Mouse (Mus musculus): ENCODE results near the gene Ttc7b. TPM values are rescaled to one million over a fixed set of nuclear protein-coding genes. Genes with fewer than 3 reads are reported as not detected.
A peak's percentile ranks its signal among the peaks of the same experiment; 100 is the strongest.

Gene Ttc7b
- 10 to 100 TPM; 78.9 to 81.0 TPM for total RNA-seq (2021)

DNA sequence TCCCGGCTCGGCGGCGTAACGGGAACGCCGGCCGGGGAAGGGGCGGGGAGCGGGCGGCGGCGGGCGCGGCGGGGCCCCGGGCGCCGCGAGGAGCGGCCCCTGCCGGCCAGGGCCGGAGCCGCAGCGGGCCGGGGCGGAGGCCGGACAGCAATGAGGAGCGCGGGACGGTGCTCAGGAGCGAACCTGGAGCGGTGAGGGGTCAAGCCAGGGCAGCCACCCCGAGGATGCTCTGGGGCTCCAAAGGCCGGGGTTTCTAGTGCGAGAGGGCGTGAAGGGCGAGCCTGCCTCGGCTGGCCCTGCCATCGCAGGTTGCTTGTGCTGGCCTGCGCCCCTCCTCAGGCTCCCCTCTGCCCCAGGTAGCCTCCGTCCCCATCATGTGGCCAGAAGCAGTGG lies at the start of gene Ttc7b:
TSS of gene Ttc7b (minus strand) at position 33 of the 393 bp plus-strand sequence.
- intact Hi-C loops (cut with DNase I), result loop anchor here (5.0 kb wide), 2 partner anchors 318 to 333 kb away; no protein-coding TSS in a partner anchor
- peak; percentile 35 for DNase-seq (ENCODE audit: low spot score)

DNA sequence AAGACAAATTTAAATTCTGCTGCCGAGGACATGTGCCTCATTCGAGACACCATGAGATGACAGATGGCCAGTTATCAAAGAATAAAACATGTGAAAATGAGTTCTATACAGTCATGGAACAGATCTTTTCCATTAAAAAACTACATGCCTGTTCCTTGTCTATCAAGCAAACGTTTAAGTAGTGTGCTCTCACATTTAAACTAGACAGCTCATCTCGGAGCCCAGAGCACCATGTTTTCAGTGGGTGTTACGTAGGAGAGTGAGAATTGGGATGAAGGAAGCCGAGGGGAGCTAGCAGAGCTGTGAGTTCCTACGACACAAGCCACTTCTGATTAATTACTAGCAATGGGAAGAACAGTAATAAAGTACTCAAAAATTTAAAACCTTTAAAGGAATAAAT lies 48.2 kb upstream of the Ttc7b start:
- DNase-seq (ENCODE audit: low spot score), result no peak
- intact Hi-C loops (cut with DNase I), result no loop called here

DNA sequence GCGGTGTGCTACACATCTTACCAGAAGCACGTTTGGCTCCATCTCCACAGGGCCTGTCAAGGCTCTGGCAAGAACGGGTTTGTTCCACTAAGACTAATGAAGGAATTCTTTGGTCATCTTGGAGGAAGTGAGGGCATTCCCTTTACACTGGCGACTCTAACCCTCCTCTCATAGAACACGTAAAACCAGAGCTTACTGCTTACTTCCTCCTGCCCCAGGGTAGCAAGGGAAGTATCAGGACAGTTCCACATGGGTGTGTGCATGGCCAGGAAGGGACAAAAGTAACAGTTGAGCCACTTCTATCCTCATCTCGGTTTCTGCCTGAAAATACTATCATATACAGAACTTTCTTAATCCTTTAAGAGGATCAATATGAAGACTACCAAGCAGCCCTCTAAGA lies 47.5 kb upstream of the Ttc7b start:
- intact Hi-C loops (cut with DNase I), result no loop called here
- DNase-seq (ENCODE audit: low spot score), result no peak

DNA sequence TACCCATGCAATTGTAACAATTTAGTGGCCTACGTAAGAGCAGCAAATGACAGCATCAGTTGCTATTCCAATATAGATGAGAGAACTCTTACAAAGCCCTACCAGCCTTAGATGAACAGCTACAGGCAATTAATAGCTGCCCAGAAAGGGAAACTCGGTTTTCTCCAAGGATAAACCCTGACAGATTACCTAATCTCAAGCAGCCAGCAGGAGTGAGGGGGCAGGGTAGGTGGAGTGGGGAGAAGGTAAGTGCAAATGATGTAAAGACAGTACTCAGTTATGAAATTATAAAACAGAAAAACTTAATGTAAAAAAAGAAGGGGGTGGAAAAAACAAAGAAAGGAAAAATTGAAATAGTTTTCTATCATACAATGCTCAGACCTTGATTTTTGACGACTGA lies 47.0 kb upstream of the Ttc7b start:
- intact Hi-C loops (cut with DNase I), result no loop called here
- no peak for DNase-seq (ENCODE audit: low spot score)

DNA sequence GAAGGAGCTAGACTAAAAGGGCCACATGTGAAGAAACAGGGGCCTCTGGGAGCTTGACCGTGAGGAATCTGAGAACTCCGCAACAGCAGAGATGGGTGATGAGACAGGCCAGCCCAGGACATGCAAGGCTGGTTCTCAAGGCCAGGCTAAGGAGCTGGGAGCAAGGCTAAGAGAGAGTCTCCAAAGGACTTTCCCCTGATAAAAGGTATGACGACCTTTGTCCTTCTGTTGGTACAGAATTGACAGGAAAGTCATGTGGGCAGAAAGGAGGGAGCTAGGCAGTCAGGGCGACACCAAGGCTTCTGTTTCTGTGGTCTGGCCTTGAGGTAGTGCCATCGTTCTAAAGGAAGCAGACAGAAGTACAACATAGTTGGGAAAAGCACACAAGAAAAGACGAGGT lies 33.0 kb upstream of the Ttc7b start:
- DNase-seq (ENCODE audit: low spot score), result no peak
- intact Hi-C loops (cut with DNase I), result no loop called here

DNA sequence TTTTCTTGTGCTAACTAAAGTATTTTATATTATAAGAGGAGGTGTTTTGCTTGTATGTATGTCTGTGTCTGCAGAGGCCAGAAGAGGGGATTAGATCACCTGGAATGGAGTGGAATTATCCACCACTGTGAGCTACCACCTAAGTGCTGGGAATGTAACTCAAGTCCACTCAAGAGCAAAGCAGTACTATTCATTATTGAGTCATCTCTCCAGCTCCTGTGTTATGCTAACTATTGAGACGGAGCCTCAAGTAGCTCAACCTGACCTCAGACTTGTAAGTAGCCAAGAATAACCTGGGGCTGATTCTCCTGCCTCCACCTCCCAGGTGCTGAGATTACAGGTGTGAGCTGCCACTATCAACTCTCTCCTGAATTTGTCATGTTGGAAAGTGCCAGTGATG lies 31.3 kb upstream of the Ttc7b start:
- intact Hi-C loops (cut with DNase I), result no loop called here
- DNase-seq (ENCODE audit: low spot score), result no peak

DNA sequence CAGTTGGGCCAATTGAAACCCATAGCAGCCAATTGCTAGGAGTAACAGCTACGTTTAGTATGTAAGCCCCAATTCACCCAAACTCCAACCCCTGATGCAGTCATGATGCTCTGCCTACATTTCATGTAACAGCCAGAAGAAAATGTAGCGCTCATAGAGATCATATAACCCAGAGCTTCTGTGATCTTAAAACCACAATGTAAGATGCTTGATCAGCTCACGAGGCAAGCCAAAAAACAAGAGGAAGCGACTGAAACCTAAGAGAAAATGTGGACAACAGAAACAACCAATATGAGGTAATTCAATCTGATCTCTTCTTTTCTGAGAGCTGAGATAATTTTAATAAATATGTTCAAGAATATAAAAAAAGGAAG lies 23.6 kb upstream of the Ttc7b start:
- intact Hi-C loops (cut with DNase I), result no loop called here
- no peak for DNase-seq (ENCODE audit: low spot score)

DNA sequence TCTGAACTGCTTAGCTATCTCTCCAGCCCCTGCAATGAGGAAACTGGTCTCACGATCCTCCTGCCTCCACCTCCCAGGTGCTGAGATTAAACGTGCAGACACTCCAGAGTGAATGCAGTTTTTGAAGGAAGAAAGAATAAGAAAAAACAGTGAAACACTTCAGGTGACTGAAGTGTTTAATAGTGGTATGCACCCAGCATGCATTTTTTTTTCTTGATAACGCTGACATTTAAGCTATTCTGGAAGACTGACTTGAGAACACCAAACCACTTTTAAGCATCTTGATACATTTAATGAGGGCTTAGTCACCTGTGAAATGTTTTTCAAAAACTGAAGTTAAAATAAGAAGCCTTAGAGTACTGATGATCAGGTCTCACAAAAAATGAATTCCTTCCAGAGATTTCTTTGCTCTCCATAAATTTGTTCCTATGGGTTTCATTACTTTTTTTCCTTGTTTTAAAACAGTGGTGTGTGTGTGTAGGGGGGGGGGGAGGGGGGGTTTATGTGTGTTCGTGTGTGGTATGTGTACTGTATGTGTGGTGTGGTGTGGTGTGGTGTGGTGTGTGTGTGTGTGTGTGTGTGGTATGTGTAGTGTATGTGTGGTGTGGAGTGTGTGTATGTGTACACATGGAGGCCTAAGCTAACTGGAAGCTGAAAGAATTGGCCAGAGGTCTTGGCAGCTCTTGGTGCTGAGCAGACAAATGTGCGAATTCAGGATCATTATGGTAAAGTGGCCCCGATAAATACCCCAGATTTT lies 23.0 kb upstream of the Ttc7b start:
- DNase-seq (ENCODE audit: low spot score), result no peak
- intact Hi-C loops (cut with DNase I), result no loop called here

DNA sequence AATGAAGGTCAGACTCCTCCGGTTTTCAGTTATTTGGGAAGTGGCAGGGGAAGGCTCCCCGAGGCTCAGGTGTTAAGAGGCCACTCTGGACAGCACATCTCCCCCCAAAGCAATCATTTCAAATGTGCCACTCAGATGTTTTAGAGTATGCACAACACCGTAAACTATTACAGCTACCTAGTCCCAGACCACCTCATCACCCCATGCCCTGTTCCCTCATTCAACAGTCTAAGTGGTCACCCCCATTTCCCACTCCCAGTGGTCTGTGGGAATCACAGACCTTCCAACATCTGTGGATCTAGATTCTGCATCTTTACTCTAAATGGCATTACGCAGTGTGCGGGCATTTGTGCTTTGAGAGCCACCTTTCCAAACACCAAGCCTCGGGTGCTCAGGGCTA lies 21.9 kb upstream of the Ttc7b start:
- no peak for DNase-seq (ENCODE audit: low spot score)
- intact Hi-C loops (cut with DNase I), result no loop called here

DNA sequence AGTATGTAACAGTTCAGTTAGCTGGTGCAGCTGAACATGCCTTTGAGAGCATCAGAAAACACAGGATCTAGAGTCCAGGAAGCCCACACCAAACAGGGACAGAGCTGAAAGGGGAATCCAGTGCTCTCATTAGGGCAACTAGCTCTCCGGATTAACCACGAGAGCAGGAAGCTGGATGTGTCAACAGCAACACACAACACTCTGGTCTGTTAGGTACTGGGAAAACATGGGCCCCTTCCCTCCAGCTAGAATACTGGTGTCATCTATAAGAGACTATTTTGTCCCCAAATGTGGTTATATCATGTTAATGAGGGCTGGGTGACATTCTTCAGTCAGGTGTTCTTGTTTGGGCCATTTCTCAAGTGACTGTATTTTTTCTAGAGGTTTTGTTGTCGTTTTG lies 21.4 kb upstream of the Ttc7b start:
- intact Hi-C loops (cut with DNase I), result no loop called here
- DNase-seq (ENCODE audit: low spot score), result no peak

DNA sequence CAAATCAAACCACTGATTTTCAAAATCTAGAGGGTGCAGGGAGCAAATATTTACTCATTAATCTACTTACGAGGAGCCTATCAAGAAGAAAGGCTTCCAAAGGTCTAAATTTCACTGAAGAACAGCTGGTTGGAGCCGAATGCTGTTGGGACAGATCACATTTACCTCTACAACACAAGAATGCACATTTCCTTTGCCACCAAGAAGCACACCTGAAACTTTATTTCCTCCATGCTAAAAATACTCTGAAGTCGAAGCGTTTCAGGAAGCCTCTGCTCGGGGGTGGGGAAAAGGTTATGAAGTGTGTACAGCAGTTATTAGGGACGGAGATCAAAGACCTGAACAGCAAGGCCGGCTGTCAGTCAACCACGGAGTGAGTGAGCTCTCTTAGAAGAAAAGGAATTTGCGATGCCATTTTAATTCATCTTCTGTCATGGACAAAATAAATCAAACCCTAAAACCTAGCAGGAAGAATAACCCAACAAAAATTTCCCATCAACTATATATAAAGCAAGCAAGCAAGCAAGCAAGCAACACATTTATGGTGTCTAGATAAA lies 18.6 kb upstream of the Ttc7b start:
- intact Hi-C loops (cut with DNase I), result no loop called here
- DNase-seq (ENCODE audit: low spot score), result no peak

DNA sequence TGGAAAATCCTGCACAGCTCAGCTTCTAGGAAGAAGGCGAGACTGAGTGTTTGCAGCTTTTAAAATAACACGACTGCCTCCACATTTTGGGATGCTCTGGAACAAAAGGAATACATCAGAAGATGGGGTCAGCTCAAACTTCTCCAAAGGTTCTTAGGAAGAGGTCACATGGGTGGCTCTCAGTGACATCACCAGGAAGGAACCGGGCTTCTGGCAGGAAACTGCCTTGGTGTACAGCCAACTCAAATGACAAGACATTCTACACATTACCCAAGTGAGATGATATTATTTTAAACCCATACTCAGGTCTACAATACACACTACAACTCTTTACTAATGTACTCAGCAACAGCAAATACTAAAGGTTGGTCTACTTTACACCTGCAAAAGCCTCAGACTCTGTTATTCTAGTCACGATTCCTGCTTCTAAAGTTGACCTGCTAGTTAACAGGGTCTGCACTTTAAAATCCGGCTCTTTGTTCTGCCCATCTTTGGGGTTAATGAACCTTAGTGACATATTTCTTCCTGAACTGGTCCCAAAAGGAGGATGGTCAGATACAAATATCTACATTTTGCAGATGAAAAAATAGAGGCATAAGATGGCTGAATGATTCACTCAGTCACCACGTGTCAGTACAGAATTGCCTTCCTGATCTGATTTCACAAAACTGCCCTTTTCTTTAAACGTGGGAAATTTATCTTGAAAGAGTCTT lies 18.0 kb upstream of the Ttc7b start:
- DNase-seq (ENCODE audit: low spot score), result no peak
- intact Hi-C loops (cut with DNase I), result no loop called here

DNA sequence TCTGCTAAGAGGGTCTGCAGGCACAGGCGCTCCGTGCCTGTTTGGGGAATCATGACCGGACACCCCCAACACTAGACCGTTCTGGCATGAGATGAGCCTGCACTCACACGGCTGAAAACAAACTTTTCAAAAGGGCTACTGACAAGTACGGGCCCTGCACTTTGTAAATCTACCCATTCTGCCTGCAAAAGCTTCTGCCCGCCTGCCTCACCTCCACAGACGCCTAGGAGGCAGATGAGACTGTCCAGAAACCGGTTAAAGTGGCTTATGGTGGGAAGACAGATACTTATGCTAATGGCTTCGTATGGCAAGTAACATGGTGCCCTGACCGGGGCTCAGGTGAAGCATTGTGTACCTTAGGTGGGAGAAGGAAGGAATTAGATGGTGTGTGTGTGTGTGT lies 16.5 kb upstream of the Ttc7b start:
- no peak for DNase-seq (ENCODE audit: low spot score)
- intact Hi-C loops (cut with DNase I), result no loop called here

DNA sequence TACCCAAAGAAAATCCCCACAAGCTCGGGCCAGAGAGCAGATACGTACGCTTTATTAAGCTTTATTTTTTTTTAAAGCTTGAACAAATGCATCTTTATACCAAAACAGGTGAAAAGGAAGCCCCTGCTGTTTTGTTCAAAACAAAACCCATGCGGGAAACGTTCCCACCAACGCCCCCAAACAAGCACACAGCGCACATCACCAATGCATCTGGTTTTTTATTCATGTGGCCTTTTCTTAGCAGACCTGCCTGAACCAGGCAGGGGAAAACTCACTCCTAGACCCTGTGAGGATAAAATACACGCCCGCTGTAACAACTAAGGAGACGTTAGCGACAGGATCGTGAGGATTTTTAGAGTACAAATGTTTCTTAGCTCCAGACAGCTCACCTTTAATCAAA lies 14.4 kb upstream of the Ttc7b start:
- DNase-seq (ENCODE audit: low spot score), result no peak
- intact Hi-C loops (cut with DNase I), result no loop called here

DNA sequence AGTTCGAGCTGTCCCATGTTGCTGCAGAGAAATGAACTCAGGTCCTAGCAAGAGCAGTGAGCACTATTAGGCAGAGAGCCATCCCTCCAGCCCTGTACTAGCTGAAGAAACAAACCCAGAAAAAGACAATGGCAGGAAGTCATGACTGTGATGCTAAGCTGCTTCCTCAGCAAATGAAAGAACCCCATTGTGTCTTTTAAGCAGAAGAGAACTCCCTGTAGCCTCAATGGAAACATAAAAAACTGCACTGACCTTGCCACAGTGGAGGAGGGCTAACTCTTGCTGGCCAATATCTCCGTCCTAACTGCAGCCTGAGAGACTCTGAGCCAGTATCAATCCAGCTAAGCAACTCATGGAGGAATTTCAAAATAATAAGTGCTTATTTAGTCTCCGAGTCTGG lies 13.4 kb upstream of the Ttc7b start:
- no peak for DNase-seq (ENCODE audit: low spot score)
- intact Hi-C loops (cut with DNase I), result no loop called here

DNA sequence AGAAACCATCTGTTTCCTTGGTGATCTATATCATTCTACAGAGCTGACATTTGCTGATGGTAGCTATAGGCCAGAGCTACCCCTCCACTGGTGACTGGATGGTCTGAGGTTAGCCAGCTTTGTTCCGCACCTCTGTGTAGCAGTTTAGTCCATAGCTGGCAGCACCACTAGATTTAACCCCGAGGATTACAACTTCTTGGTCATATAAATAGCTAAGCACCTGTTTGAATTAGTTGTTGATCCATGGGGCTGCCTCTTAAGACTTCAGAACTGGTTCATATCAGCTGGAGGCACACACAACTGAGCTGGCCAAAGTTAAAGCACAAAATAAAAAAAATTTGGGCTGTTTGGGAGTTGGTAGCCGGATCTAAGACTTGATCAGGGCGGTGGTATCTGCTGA lies 12.6 kb upstream of the Ttc7b start:
- intact Hi-C loops (cut with DNase I), result no loop called here
- no peak for DNase-seq (ENCODE audit: low spot score)

DNA sequence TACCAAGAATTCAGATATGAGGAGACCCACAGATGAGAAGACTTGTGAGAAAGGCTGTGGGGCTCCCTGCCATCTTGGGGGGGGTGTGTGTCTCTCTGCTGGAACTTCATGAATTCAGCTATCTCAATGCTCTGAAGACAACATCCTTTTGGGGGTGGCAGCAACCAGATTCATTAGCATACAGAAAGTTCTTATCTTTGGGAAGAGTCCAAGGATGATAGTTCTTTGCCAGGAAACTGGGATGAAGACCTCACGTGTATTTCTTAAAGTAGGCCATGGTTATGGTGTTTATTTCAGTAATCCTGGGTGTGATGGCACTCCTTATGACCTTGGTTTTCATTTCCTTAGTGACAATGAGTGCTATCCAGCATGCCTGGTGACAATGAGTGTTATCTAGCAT lies 11.1 kb upstream of the Ttc7b start:
- intact Hi-C loops (cut with DNase I), result no loop called here

DNA sequence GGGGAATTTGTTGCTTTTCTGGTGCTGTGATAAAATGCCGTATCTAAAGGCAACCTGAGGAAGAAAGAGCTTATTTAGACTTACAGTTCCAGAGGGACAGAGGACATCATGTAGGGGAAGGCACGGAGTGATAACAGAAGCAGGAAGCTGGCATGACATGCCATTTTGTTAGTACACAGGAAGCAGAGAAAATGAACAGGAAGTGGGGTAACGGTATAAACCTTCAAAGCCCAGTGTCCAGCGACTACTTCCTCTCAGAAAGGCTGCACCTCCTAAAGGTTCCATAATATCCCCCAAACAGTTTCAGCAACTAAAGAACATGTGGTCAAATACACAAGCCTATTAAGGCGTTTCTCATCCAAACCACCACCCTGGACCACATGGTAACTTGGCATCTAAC lies 10.2 kb upstream of the Ttc7b start:
- intact Hi-C loops (cut with DNase I), result no loop called here
- no peak for DNase-seq (ENCODE audit: low spot score)

More for the DNA sequence above, 11.1 kb upstream of the Ttc7b start:
- no peak for DNase-seq (ENCODE audit: low spot score)

DNA sequence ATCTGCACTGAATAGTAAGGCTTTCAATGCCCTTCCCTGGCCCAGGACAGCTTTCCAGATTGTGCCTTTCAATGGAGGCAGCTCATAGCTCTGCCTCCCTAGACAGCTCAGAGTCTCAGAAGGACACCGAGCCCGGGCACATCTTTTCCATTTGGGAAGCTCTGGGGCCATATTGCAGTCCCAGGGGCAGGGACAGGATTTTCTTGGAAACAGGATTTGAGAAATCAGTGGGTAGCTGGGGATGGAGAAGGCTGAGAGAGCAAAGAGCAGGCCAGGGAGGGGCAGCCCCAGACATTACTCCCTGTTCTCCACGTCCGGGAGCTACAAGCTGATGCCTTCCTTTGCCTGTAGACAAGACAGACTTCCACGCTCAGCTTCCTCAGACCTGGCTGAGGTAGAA lies 9.0 kb upstream of the Ttc7b start:
- DNase-seq (ENCODE audit: low spot score), result no peak
- intact Hi-C loops (cut with DNase I), result no loop called here

DNA sequence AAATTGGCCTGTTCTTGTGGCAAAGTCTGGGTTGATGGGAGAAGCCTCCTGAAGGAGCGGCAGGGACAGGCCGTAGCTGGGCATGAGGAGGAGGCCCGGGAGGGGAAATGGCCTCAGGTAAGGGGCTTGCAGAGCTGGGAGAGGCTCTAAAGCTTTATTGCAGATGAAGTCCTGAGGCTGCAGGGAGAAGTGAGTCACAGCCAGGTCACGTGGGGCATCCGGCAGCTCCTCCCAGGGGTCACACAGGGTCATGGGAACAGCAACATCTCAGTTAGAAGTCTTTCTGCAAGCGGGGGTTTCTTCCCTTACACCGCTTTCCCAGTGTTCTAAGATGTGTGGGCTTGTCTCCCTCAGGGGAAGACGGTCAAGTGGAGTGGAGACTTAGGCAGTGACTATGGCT lies 8.5 kb upstream of the Ttc7b start:
- DNase-seq (ENCODE audit: low spot score), result peak; percentile 66
- intact Hi-C loops (cut with DNase I), result no loop called here

DNA sequence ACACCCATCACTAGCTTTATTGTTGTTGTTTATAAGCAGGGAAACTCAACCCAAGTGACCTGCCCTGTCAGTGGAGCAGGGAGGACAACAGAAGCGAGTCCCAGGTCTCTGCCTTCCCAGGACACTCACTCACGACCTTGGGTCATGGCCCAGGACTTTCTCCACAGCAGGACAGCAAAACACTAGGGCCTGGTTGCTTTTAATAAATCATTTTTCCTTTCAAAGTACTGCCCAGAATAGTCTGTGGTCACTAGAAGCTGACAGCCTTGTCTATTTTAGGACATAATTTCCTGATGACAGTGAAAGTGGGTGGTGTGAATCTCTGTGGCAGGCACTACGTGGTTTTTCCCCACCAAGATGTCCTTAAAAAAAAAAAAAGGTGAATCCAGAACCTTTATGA lies 7.6 kb upstream of the Ttc7b start:
- DNase-seq (ENCODE audit: low spot score), result no peak
- intact Hi-C loops (cut with DNase I), result no loop called here

DNA sequence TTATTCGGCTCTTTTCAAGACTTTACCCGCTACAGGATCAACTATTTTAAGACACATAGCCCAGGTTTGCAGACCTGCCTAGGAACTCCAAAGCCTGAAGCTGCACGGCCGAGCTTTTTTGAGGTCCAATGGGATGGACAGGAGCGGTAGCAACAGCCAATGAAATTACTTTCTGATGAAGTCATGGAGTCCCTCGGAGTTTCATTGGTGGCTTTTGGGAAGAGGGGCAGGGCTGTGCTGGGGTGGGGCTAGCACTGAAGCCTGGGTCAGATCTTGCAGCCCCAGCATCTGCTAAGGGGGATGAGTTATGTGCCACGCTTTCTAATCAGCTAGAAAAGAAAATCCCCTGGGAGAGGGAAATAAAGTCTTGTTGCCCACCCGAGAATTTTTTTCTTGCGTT lies 7.1 kb upstream of the Ttc7b start:
- DNase-seq (ENCODE audit: low spot score), result peak; percentile 75
- intact Hi-C loops (cut with DNase I), result no loop called here

Data from heart, postnatal 25 days (tissue).